Mouse (Mus musculus): ENCODE measurements at regions not wholly inside any gene's neighbourhood (a gene's known extent, or its start where the extent isn't known, plus 50 kb on each side); places are given as distances from the start of the nearest gene placed in this dataset.

- no peak overlapping the region for H3K27ac ChIP-seq
Measured at GRCm38 (mm10) chr7:71463565-71463964, 112.3 kb upstream of the Gm10295 start.

GRCm38 (mm10) chr7:71459805-71460204 lies 108.5 kb upstream of the Gm10295 start:
- H3K27me3 ChIP-seq (ENCODE audit: insufficient read depth, low read length): no peaks in the 10 kb centered on the region
- 0 out of 2 replicates have a peak, but pooled peaks cover 2% of the 10 kb centered on the region for H3K9me3 ChIP-seq (replicated peaks; ENCODE audit: low read length)
- TF ChIP-seq CTCF (IDR thresholded peaks at IDR 0.05; ENCODE audit: low read depth): no peak
- no peaks in the 10 kb centered on the region for H3K36me3 ChIP-seq (ENCODE audit: insufficient read depth, low read length)
- DNase-seq (ENCODE audit: low spot score) (no peak), ATAC-seq (replicated peaks; ENCODE audit: low FRiP score, low read depth) (no peak)
- H3K27ac ChIP-seq: no peak overlapping the region
- no peak overlapping the region for H3K9ac ChIP-seq (ENCODE audit: low read depth, low read length)
- H3K4me3 ChIP-seq (replicated peaks; ENCODE audit: low read depth, low read length): no peak overlapping the region
- H3K4me1 ChIP-seq (replicated peaks; ENCODE audit: insufficient read depth, low read length): peaks cover 9% of the 10 kb centered on the region
- H3K4me2 ChIP-seq (ENCODE audit: low read length): no peak overlapping the region

More at GRCm38 (mm10) chr7:71463565-71463964, 112.3 kb upstream of the Gm10295 start:
- Histone ChIP-seq H3K4me3 (replicated peaks; ENCODE audit: low read depth, low read length) (no peak overlapping the region), H3K27me3 (ENCODE audit: insufficient read depth, low read length) (no peaks in the 10 kb centered on the region), H3K4me2 (ENCODE audit: low read length) (no peak overlapping the region), H3K9me3 (replicated peaks; ENCODE audit: low read length) (0 out of 2 replicates have a peak, but pooled peaks cover 2% of the 10 kb centered on the region), H3K9ac (ENCODE audit: low read depth, low read length) (no peak overlapping the region), H3K36me3 (ENCODE audit: insufficient read depth, low read length) (no peaks in the 10 kb centered on the region), H3K4me1 (replicated peaks; ENCODE audit: insufficient read depth, low read length) (peaks cover 5% of the 10 kb centered on the region; the same call in 1 of the 2 replicates)
- no peak for TF ChIP-seq CTCF (IDR thresholded peaks at IDR 0.05; ENCODE audit: low read depth)
- ATAC-seq (replicated peaks; ENCODE audit: low FRiP score, low read depth): no peak
- DNase-seq (ENCODE audit: low spot score): no peak
- WGBS: 77% methylated on average over 2 of the region's 2 CpGs

- WGBS: 18% methylated on average over 5 of the region's 5 CpGs
Measured at GRCm38 (mm10) chr7:71458104-71458754, 106.9 kb upstream of the Gm10295 start.

GRCm38 (mm10) chr7:71457409-71458103 lies 106.3 kb upstream of the Gm10295 start:
- DNase-seq (ENCODE audit: low spot score) (peak; percentile 93), ATAC-seq (replicated peaks; ENCODE audit: low FRiP score, low read depth) (no peak; the same call in 1 of the 2 replicates)
- Histone ChIP-seq H3K9ac (ENCODE audit: low read depth, low read length) (no peak overlapping the region), H3K9me3 (replicated peaks; ENCODE audit: low read length) (0 out of 2 replicates have a peak, but pooled peaks cover 2% of the 10 kb centered on the region), H3K4me3 (replicated peaks; ENCODE audit: low read depth, low read length) (no peak overlapping the region), H3K36me3 (ENCODE audit: insufficient read depth, low read length) (no peaks in the 10 kb centered on the region), H3K4me2 (ENCODE audit: low read length) (no peak overlapping the region), H3K4me1 (replicated peaks; ENCODE audit: insufficient read depth, low read length) (peaks cover 9% of the 10 kb centered on the region), H3K27ac (peak overlapping the region; percentile 73), H3K27me3 (ENCODE audit: insufficient read depth, low read length) (no peaks in the 10 kb centered on the region)
- whole genome bisulfite sequencing: 40% methylated on average over 4 of the region's 4 CpGs
- TF ChIP-seq CTCF (IDR thresholded peaks at IDR 0.05; ENCODE audit: low read depth): no peak

More at GRCm38 (mm10) chr7:71458104-71458754, 106.9 kb upstream of the Gm10295 start:
- peak; percentile 63; the same call in 1 of the 2 replicates for ATAC-seq (replicated peaks; ENCODE audit: low FRiP score, low read depth)
- Histone ChIP-seq H3K27ac (peak overlapping the region; percentile 68; the same call in 1 of the 2 replicates), H3K4me2 (ENCODE audit: low read length) (no peak overlapping the region), H3K4me1 (replicated peaks; ENCODE audit: insufficient read depth, low read length) (peaks cover 9% of the 10 kb centered on the region), H3K9me3 (replicated peaks; ENCODE audit: low read length) (0 out of 2 replicates have a peak, but pooled peaks cover 2% of the 10 kb centered on the region), H3K9ac (ENCODE audit: low read depth, low read length) (no peak overlapping the region), H3K27me3 (ENCODE audit: insufficient read depth, low read length) (no peaks in the 10 kb centered on the region), H3K4me3 (replicated peaks; ENCODE audit: low read depth, low read length) (no peak overlapping the region), H3K36me3 (ENCODE audit: insufficient read depth, low read length) (no peaks in the 10 kb centered on the region)
- no peak for TF ChIP-seq CTCF (IDR thresholded peaks at IDR 0.05; ENCODE audit: low read depth)
- DNase-seq (ENCODE audit: low spot score): peak; percentile 90

- Histone ChIP-seq H3K36me3 (ENCODE audit: insufficient read depth, low read length) (no peaks in the 10 kb centered on the region), H3K27me3 (ENCODE audit: insufficient read depth, low read length) (no peaks in the 10 kb centered on the region), H3K9ac (ENCODE audit: low read depth, low read length) (peak overlapping the region; percentile 23; the same call in 1 of the 2 replicates), H3K4me2 (ENCODE audit: low read length) (peak overlapping the region; percentile 34), H3K4me1 (replicated peaks; ENCODE audit: insufficient read depth, low read length) (peaks cover 9% of the 10 kb centered on the region), H3K4me3 (replicated peaks; ENCODE audit: low read depth, low read length) (no peak overlapping the region), H3K27ac (peak overlapping the region; percentile 73), H3K9me3 (replicated peaks; ENCODE audit: low read length) (0 out of 2 replicates have a peak, but pooled peaks cover 1% of the 10 kb centered on the region)
- 26% methylated on average over 13 of the region's 13 CpGs for WGBS
- DNase-seq (ENCODE audit: low spot score) (peak; percentile 24), ATAC-seq (replicated peaks; ENCODE audit: low FRiP score, low read depth) (no peak)
- TF ChIP-seq CTCF (IDR thresholded peaks at IDR 0.05; ENCODE audit: low read depth): no peak
Measured at GRCm38 (mm10) chr7:71456421-71456820, 105.1 kb upstream of the Gm10295 start.

GRCm38 (mm10) chr7:71440330-71441240 lies 89.3 kb upstream of the Gm10295 start:
- no peaks in the 10 kb centered on the region for H3K27me3 ChIP-seq (ENCODE audit: insufficient read depth, low read length)
- 85% methylated on average over 11 of the region's 11 CpGs for WGBS
- H3K4me2 ChIP-seq (ENCODE audit: low read length): no peak overlapping the region
- no peaks in the 10 kb centered on the region for H3K4me1 ChIP-seq (replicated peaks; ENCODE audit: insufficient read depth, low read length)
- DNase-seq (ENCODE audit: low spot score): no peak
- ATAC-seq (replicated peaks; ENCODE audit: low FRiP score, low read depth): no peak
- H3K36me3 ChIP-seq (ENCODE audit: insufficient read depth, low read length): no peaks in the 10 kb centered on the region
- no peak overlapping the region for H3K27ac ChIP-seq
- TF ChIP-seq CTCF (IDR thresholded peaks at IDR 0.05; ENCODE audit: low read depth): no peak
- no peak overlapping the region for H3K4me3 ChIP-seq (replicated peaks; ENCODE audit: low read depth, low read length)
- no peaks in the 10 kb centered on the region for H3K9me3 ChIP-seq (replicated peaks; ENCODE audit: low read length)
- no peak overlapping the region for H3K9ac ChIP-seq (ENCODE audit: low read depth, low read length)
